Mouse (Mus musculus): ENCODE results near the gene Fam222a. TPM values are rescaled to one million over a fixed set of nuclear protein-coding genes. Genes with fewer than 3 reads are reported as not detected.

Fam222a gene
- total RNA-seq, 2 experiments from 2014 or later = 2.6 to 3.3 TPM

GRCm38 (mm10) chr5:114584293-114585104 lies 16.7 kb downstream of the Fam222a start:
- DNase-seq = no peak

GRCm38 (mm10) chr5:114585682-114586081 lies 17.9 kb downstream of the Fam222a start:
- DNase-seq = no peak

- DNase-seq = peak in 1 of 2 experiments; percentile 39
Measured at GRCm38 (mm10) chr5:114587908-114588307, 20.1 kb downstream of the Fam222a start.

- DNase-seq = no peak
Measured at GRCm38 (mm10) chr5:114588416-114588815, 20.6 kb downstream of the Fam222a start.

- DNase-seq = no peak
Measured at GRCm38 (mm10) chr5:114589026-114589425, 21.2 kb downstream of the Fam222a start.

- DNase-seq = no peak
Measured at GRCm38 (mm10) chr5:114589454-114589853, 21.6 kb downstream of the Fam222a start.

- DNase-seq = no peak
Measured at GRCm38 (mm10) chr5:114590043-114590913, 22.5 kb downstream of the Fam222a start.

GRCm38 (mm10) chr5:114591151-114591561 lies 23.3 kb downstream of the Fam222a start:
- DNase-seq = no peak

GRCm38 (mm10) chr5:114592463-114593160 lies 24.8 kb downstream of the Fam222a start:
- DNase-seq = no peak

- no peak for DNase-seq
Measured at GRCm38 (mm10) chr5:114593161-114593821, 25.5 kb downstream of the Fam222a start.

- no peak for DNase-seq
Measured at GRCm38 (mm10) chr5:114593949-114594348, 26.1 kb downstream of the Fam222a start.

- peak; percentile 69 to 80 for DNase-seq
Measured at GRCm38 (mm10) chr5:114594741-114595241, 27.0 kb downstream of the Fam222a start.

GRCm38 (mm10) chr5:114596604-114597003 lies 28.8 kb downstream of the Fam222a start:
- DNase-seq = peak; percentile 63 to 73

GRCm38 (mm10) chr5:114597222-114597621 lies 29.4 kb downstream of the Fam222a start:
- no peak for DNase-seq

- DNase-seq = no peak
Measured at GRCm38 (mm10) chr5:114597652-114598051, 29.8 kb downstream of the Fam222a start.

GRCm38 (mm10) chr5:114602012-114602411 lies 34.2 kb downstream of the Fam222a start:
- no peak for DNase-seq

GRCm38 (mm10) chr5:114603975-114604374 lies 36.2 kb downstream of the Fam222a start:
- no peak for DNase-seq

GRCm38 (mm10) chr5:114604781-114605290 lies 37.0 kb downstream of the Fam222a start:
- no peak for DNase-seq

- no peak for DNase-seq
Measured at GRCm38 (mm10) chr5:114605981-114606380, 38.2 kb downstream of the Fam222a start.

- DNase-seq = peak; percentile 77 to 81
Measured at GRCm38 (mm10) chr5:114607651-114608050, 39.8 kb downstream of the Fam222a start.

- DNase-seq = peak; percentile 62 to 89
Measured at GRCm38 (mm10) chr5:114608516-114608915, 40.7 kb downstream of the Fam222a start.

Data from heart, adult 18-20 months (tissue).